Mouse (Mus musculus) left cerebral cortex, postnatal 25 days (tissue): ENCODE measurements at regions not wholly inside any gene's neighbourhood (a gene's known extent, or its start where the extent isn't known, plus 50 kb on each side); places are given as distances from the start of the nearest gene placed in this dataset.
A peak's percentile ranks its signal among the peaks of the same experiment; 100 is the strongest.

ENCODE experiments used
- DNase-seq, 2 experiments: peaks; one replicate each; pipeline ENCODE4 v3.0.0; 2022; ENCODE audit warnings: low spot score in 2 of 2, mixed read lengths in 1 of 2
- intact Hi-C: fragments of 180-260 bp; cut with DNase I; formaldehyde crosslinking; loops from one replicate; pipeline ENCODE4 v1.15.1; 2025

- intact Hi-C loops: no loop called here
- DNase-seq: peak in 1 of 2 experiments; percentile 6
Measured at GRCm38 (mm10) chr10:113034356-113034755, 105.6 kb upstream of the Atxn7l3b start.

GRCm38 (mm10) chr10:113032870-113033269 is 104.1 kb upstream of the Atxn7l3b start:
- no peak for DNase-seq

GRCm38 (mm10) chr10:113027300-113027699 is 98.5 kb upstream of the Atxn7l3b start:
- intact Hi-C loops: no loop called here
- peak; percentile 26 to 54 for DNase-seq

More at GRCm38 (mm10) chr10:113032870-113033269, 104.1 kb upstream of the Atxn7l3b start:
- intact Hi-C loops: no loop called here

- intact Hi-C loops: no loop called here
- no peak for DNase-seq
Measured at GRCm38 (mm10) chr10:113024633-113025032, 95.8 kb upstream of the Atxn7l3b start.

GRCm38 (mm10) chr10:113009124-113009523 is 80.3 kb upstream of the Atxn7l3b start:
- DNase-seq: no peak
- intact Hi-C loops: no loop called here

- no peak for DNase-seq
- intact Hi-C loops: no loop called here
Measured at GRCm38 (mm10) chr10:112990720-112991119, 61.9 kb upstream of the Atxn7l3b start.

- DNase-seq: no peak
- intact Hi-C loops: no loop called here
Measured at GRCm38 (mm10) chr10:112982697-112983096, 53.9 kb upstream of the Atxn7l3b start.
